Comparison of ENCODE assay signal across 22 mouse cellular contexts in genomic region chr11:79633366-79633765, GRCm38 (mm10). TPM values are rescaled to one million over a fixed set of nuclear protein-coding genes. Genes with fewer than 3 reads are reported as not detected.
DNase-seq lines count a peak whose midpoint lies in the region; ATAC-seq and TF ChIP-seq lines count a peak whose summit lies in the region.
"Had no signal": no experiment of that assay in that cellular context is flagged by ENCODE, and none has a peak within 500 bp of the region (broad histone marks: within the 10 kb centered on the region; RNA-seq: fewer than 3 reads in every experiment).

No protein-coding gene starts in this region.

- peak; percentile 26 for DNase-seq in adrenal gland, postnatal 14 days
- DNase-seq in adrenal gland, adult 8-10 months, result no peak
- DNase-seq in heart, postnatal 10 days, result no peak
- peak; percentile 55 for DNase-seq in lung, postnatal 0 days (ENCODE audit: low spot score)
- no peak for DNase-seq in lung, postnatal 25 days (ENCODE audit: low spot score)
- no peak for DNase-seq in MN1 (ENCODE audit: low spot score)
- DNase-seq: cerebellum, adult 18-20 months; cerebellum, adult 9-11 months; cerebellum, postnatal 36 days; gastrocnemius, postnatal 10 days; heart, adult 18-20 months; heart, postnatal 4 days; kidney, adult 18-20 months had no signal

- no peaks in the 10 kb centered on the region for H3K27me3 ChIP-seq in heart, embryonic 11.5 days (ENCODE audit: control insufficient read depth, insufficient read depth, low read length)
- H3K27me3 ChIP-seq in lung, postnatal 0 days (replicated peaks; ENCODE audit: insufficient read depth, low read length), result no peaks in the 10 kb centered on the region
- H3K27me3 ChIP-seq: heart, embryonic 13.5 days; intestine, embryonic 15.5 days; Patski had no signal

- TF ChIP-seq CTCF in lung, postnatal 0 days (IDR thresholded peaks at IDR 0.05), result no peak

- 25% methylated on average over 8 of the region's 8 CpGs for WGBS in heart, embryonic 11.5 days (ENCODE audit: insufficient replicate concordance)
- WGBS in lung, postnatal 0 days, result 48% methylated on average over 8 of the region's 8 CpGs

- no peaks in the 10 kb centered on the region for H3K9me3 ChIP-seq in heart, embryonic 11.5 days (replicated peaks; ENCODE audit: control insufficient read depth, low read length)
- no peaks in the 10 kb centered on the region for H3K9me3 ChIP-seq in lung, postnatal 0 days (ENCODE audit: low read length)
- H3K9me3 ChIP-seq: intestine, embryonic 15.5 days had no signal

- peaks cover 7% of the 10 kb centered on the region; the same call in 1 of the 2 replicates for H3K4me1 ChIP-seq in heart, embryonic 11.5 days (ENCODE audit: control insufficient read depth, insufficient read depth, low read length)
- H3K4me1 ChIP-seq in lung, postnatal 0 days (ENCODE audit: insufficient read depth, low read depth, low read length), result no peaks in the 10 kb centered on the region
- H3K4me1 ChIP-seq: intestine, embryonic 15.5 days had no signal

- peak; percentile 56; the same call in 1 of the 2 replicates for TF ChIP-seq EP300 in lung, postnatal 0 days (IDR thresholded peaks at IDR 0.05)

- H3K27ac ChIP-seq in heart, embryonic 11.5 days (ENCODE audit: low read depth, low read length), result no peak overlapping the region
- no peak overlapping the region for H3K27ac ChIP-seq in lung, postnatal 0 days (ENCODE audit: low read length)
- H3K27ac ChIP-seq: heart, embryonic 13.5 days; hindbrain, embryonic 14.5 days; intestine, embryonic 15.5 days had no signal

- no peak overlapping the region for H3K4me3 ChIP-seq in heart, embryonic 11.5 days (ENCODE audit: low read depth, low read length)
- no peak overlapping the region for H3K4me3 ChIP-seq in lung, postnatal 0 days (ENCODE audit: low read depth, low read length)
- H3K4me3 ChIP-seq: heart, embryonic 13.5 days; intestine, embryonic 15.5 days had no signal

- H3K4me2 ChIP-seq in heart, embryonic 11.5 days, result no peak overlapping the region
- no peak overlapping the region for H3K4me2 ChIP-seq in lung, postnatal 0 days (replicated peaks; ENCODE audit: low read depth, low read length)
- H3K4me2 ChIP-seq: heart, embryonic 13.5 days; hindbrain, embryonic 14.5 days; intestine, embryonic 15.5 days had no signal

- H3K9ac ChIP-seq in heart, embryonic 11.5 days (ENCODE audit: low read depth, low read length), result peak overlapping the region; percentile 7; the same call in 1 of the 2 replicates
- H3K9ac ChIP-seq in lung, postnatal 0 days (replicated peaks; ENCODE audit: low read depth), result no peak overlapping the region
- H3K9ac ChIP-seq: heart, embryonic 13.5 days; hindbrain, embryonic 14.5 days; intestine, embryonic 15.5 days had no signal

- intact Hi-C loops in heart, postnatal 10 days (cut with DNase I), result no loop called here

- ATAC-seq in heart, embryonic 11.5 days (replicated peaks; ENCODE audit: insufficient number of reproducible peaks, low FRiP score, low TSS enrichment), result no peak
- ATAC-seq in lung, postnatal 0 days, result peak; percentile 86
- peak; percentile 46; the same call in 1 of the 2 replicates for ATAC-seq in megakaryocyte-erythroid progenitor cell, adult 5-6 weeks (replicated peaks; ENCODE audit: low FRiP score, low TSS enrichment, poor library complexity, severe bottlenecking)
- ATAC-seq: activated CD4-positive, CD25-positive, alpha-beta regulatory T cell, adult 4 months; forebrain, embryonic 14.5 days; intestine, embryonic 15.5 days; Patski had no signal

- H3K36me3 ChIP-seq in heart, embryonic 11.5 days (ENCODE audit: control insufficient read depth, insufficient read depth, low read length), result no peaks in the 10 kb centered on the region
- H3K36me3 ChIP-seq in lung, postnatal 0 days (ENCODE audit: insufficient read depth, low read length), result no peaks in the 10 kb centered on the region
- H3K36me3 ChIP-seq: heart, embryonic 13.5 days; intestine, embryonic 15.5 days had no signal

RNA-seq across cellular contexts. Expression of gene Rab11fip4, which starts 42.4 kb away (rescaled TPM):
- total RNA-seq in adrenal gland, postnatal 14 days (2021), result 3.3 and 3.8 TPM in 2 replicates
- total RNA-seq in adrenal gland, adult 8-10 months (2022), result 10 to 100 TPM in 2 of 4 experiments, 1 to 10 TPM in 2; 4.7 to 20.6 (median 10.4) TPM
- 0.42 and 0.73 TPM in 2 replicates for polyA plus RNA-seq in heart, embryonic 11.5 days (2014; fragmentation: Nextera tagmentation; extraction: Ambion mirVana)
- total RNA-seq in heart, postnatal 10 days (2021), result under 1 TPM; 0.07 to 0.38 TPM
- polyA plus RNA-seq in lung, postnatal 0 days (2015; fragmentation: Nextera tagmentation; extraction: Ambion mirVana), result 0.74 and 1.1 TPM in 2 replicates
- total RNA-seq in megakaryocyte-erythroid progenitor cell, adult 5-6 weeks (2014; fragmentation: Nextera tagmentation), result 0.17 and 0.35 TPM in 2 replicates
- 0.65 and 1.1 TPM in 2 replicates for total RNA-seq in megakaryocyte-erythroid progenitor cell, adult 5-6 weeks (2017)
- polyA plus RNA-seq: heart, postnatal 0 days had no signal

Comparison
In these comparisons a context has a peak if more than half of its experiments do, and no peak if none do; other contexts are left out.
1. DNase-seq: peak in adrenal gland, postnatal 14 days (single experiment) and lung, postnatal 0 days (single experiment); none in adrenal gland, adult 8-10 months (single experiment), heart, postnatal 10 days (0 of 2), lung, postnatal 25 days (single experiment) and MN1 (single experiment).